In the genomic region with DNA sequence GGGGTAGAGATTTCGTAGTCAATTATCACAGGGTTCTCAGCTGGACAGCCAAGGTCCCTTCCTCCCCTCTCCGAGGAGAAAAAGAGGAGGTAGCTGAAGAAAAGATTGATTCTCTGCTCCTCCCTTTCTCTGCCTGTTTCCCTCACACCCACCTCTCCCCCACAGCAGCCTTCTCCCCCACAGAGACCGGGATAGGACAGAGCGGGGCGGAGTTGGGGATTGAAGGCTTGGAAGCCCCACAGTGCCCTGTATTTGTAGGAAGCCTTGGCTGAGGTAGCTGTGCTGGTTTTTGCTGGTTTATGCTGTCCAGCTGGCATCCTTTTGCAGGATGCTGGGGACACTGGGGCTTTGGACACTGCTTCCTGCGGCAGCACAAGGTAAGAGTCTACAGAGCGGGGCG, we compare ENCODE assay signal across 28 mouse cellular contexts. TPM values are rescaled to one million over a fixed set of nuclear protein-coding genes. Genes with fewer than 3 reads are reported as not detected.
DNase-seq lines count a peak whose midpoint lies in the region; ATAC-seq and TF ChIP-seq lines count a peak whose summit lies in the region.
"Had no signal": no experiment of that assay in that cellular context is flagged by ENCODE, and none has a peak within 500 bp of the region (broad histone marks: within the 10 kb centered on the region; RNA-seq: fewer than 3 reads in every experiment).

TSS of gene Amhr2 (plus strand) at position 222 of the 400 bp plus-strand sequence.

- no peaks in the 10 kb centered on the region for H3K27me3 ChIP-seq in heart, postnatal 0 days (ENCODE audit: control insufficient read depth, insufficient read depth, low read length)
- no peaks in the 10 kb centered on the region for H3K27me3 ChIP-seq in lung, embryonic 16.5 days (ENCODE audit: control insufficient read depth, insufficient read depth, low read depth, low read length)
- H3K27me3 ChIP-seq in E14TG2a.4 (ENCODE audit: insufficient read depth, low read length): peaks cover 6% of the 10 kb centered on the region; the same call in 1 of the 2 replicates
- no peaks in the 10 kb centered on the region for H3K27me3 ChIP-seq in embryonic facial prominence, embryonic 10.5 days (replicated peaks; ENCODE audit: low read depth, poor library complexity, severe bottlenecking)
- H3K27me3 ChIP-seq: liver, embryonic 12.5 days had no signal

- no peak for DNase-seq in heart, postnatal 0 days (ENCODE audit: low spot score)
- no peak for DNase-seq in heart, postnatal 36 days
- DNase-seq in lung, postnatal 10 days: no peak
- DNase-seq in embryonic facial prominence, embryonic 10.5 days (ENCODE audit: low spot score): no peak
- DNase-seq: adrenal gland, adult 2 months; adrenal gland, postnatal 36 days; cerebellum, adult 18-20 months; cerebellum, postnatal 10 days; kidney, postnatal 4 days; left cerebral cortex, postnatal 4 days; liver, postnatal 0 days; midbrain, embryonic 14.5 days; retina, postnatal 1 day; right cerebral cortex, postnatal 14 days; thymus, adult 18-20 months; thymus, postnatal 25 days had no signal

- H3K4me1 ChIP-seq in heart, postnatal 0 days (ENCODE audit: control insufficient read depth, insufficient read depth): no peaks in the 10 kb centered on the region
- no peaks in the 10 kb centered on the region for H3K4me1 ChIP-seq in lung, embryonic 16.5 days (replicated peaks; ENCODE audit: control insufficient read depth, insufficient read depth, low read length)
- H3K4me1 ChIP-seq in E14TG2a.4 (replicated peaks; ENCODE audit: low read depth, low read length): peaks cover 28% of the 10 kb centered on the region
- H3K4me1 ChIP-seq in embryonic facial prominence, embryonic 10.5 days: peaks cover 4% of the 10 kb centered on the region

- H3K27ac ChIP-seq in heart, postnatal 0 days (ENCODE audit: low read depth): no peak within 1 kb of the TSS
- H3K27ac ChIP-seq in lung, embryonic 16.5 days (ENCODE audit: low read length): no peak within 1 kb of the TSS
- H3K27ac ChIP-seq in embryonic facial prominence, embryonic 10.5 days (replicated peaks): peak within 1 kb of the TSS; percentile 10; the same call in 1 of the 2 replicates
- H3K27ac ChIP-seq: heart, embryonic 10.5 days; hindbrain, embryonic 14.5 days; liver, embryonic 12.5 days had no signal

- H3K9ac ChIP-seq in heart, postnatal 0 days (replicated peaks; ENCODE audit: low read depth, low read length): 0 out of 2 replicates have a peak within 1 kb of the TSS, but pooled peaks have one; percentile 6
- H3K9ac ChIP-seq in lung, embryonic 16.5 days (ENCODE audit: low read length): no peak within 1 kb of the TSS
- H3K9ac ChIP-seq: hindbrain, embryonic 14.5 days; liver, embryonic 12.5 days; liver, postnatal 0 days had no signal

- no peaks in the 10 kb centered on the region for H3K9me3 ChIP-seq in heart, postnatal 0 days (replicated peaks; ENCODE audit: control insufficient read depth, low read length)
- H3K9me3 ChIP-seq in lung, embryonic 16.5 days (ENCODE audit: control insufficient read depth, low read length): no peaks in the 10 kb centered on the region
- H3K9me3 ChIP-seq in E14TG2a.4 (ENCODE audit: low read length): no peaks in the 10 kb centered on the region
- no peaks in the 10 kb centered on the region for H3K9me3 ChIP-seq in embryonic facial prominence, embryonic 10.5 days
- H3K9me3 ChIP-seq: heart, embryonic 10.5 days; liver, embryonic 12.5 days had no signal

- WGBS in heart, postnatal 0 days: 65% methylated on average over 8 of the region's 8 CpGs
- WGBS in lung, embryonic 16.5 days: 42% methylated on average over 8 of the region's 8 CpGs
- WGBS in embryonic facial prominence, embryonic 10.5 days: 63% methylated on average over 8 of the region's 8 CpGs

- no peaks in the 10 kb centered on the region for H3K36me3 ChIP-seq in heart, postnatal 0 days (replicated peaks; ENCODE audit: control insufficient read depth, insufficient read depth, low read length)
- H3K36me3 ChIP-seq in lung, embryonic 16.5 days (ENCODE audit: control insufficient read depth, insufficient read depth, low read length): no peaks in the 10 kb centered on the region
- H3K36me3 ChIP-seq in E14TG2a.4 (ENCODE audit: insufficient read depth, low read length): no peaks in the 10 kb centered on the region
- no peaks in the 10 kb centered on the region for H3K36me3 ChIP-seq in embryonic facial prominence, embryonic 10.5 days (replicated peaks)
- H3K36me3 ChIP-seq: heart, embryonic 10.5 days; liver, embryonic 12.5 days had no signal

- no peak for TF ChIP-seq CTCF in heart, postnatal 0 days (IDR thresholded peaks at IDR 0.05; ENCODE audit: low read depth)
- no peak for TF ChIP-seq CTCF in E14TG2a.4 (conservative IDR thresholded peaks at IDR 0.05; ENCODE audit: low read length)

- intact Hi-C loops in heart, postnatal 36 days (cut with DNase I): no loop called here

- TF ChIP-seq EP300 in heart, postnatal 0 days (IDR thresholded peaks at IDR 0.05; ENCODE audit: low read depth): no peak

- no peak for ATAC-seq in heart, postnatal 0 days (ENCODE audit: insufficient read depth, low read depth)
- 0 out of 2 replicates have a peak, but pooled peaks have one; percentile 10 for ATAC-seq in lung, embryonic 16.5 days (ENCODE audit: low read depth)
- ATAC-seq in granulocyte monocyte progenitor cell, adult 5-6 weeks (replicated peaks; ENCODE audit: poor library complexity, severe bottlenecking): no peak
- ATAC-seq: activated CD4-positive, CD25-positive, alpha-beta regulatory T cell, adult 4 months; CD4-positive, CD25-positive, alpha-beta regulatory T cell, adult 4 months; intestine, postnatal 0 days; liver, embryonic 12.5 days; liver, postnatal 0 days had no signal

- H3K4me2 ChIP-seq in heart, postnatal 0 days (ENCODE audit: low read depth, low read length): no peak within 1 kb of the TSS
- H3K4me2 ChIP-seq in lung, embryonic 16.5 days (ENCODE audit: low read depth, low read length): no peak within 1 kb of the TSS
- H3K4me2 ChIP-seq: hindbrain, embryonic 14.5 days; liver, embryonic 12.5 days had no signal

- H3K4me3 ChIP-seq in heart, postnatal 0 days (ENCODE audit: low read depth, low read length): no peak within 1 kb of the TSS
- H3K4me3 ChIP-seq in lung, embryonic 16.5 days (ENCODE audit: low read length): no peak within 1 kb of the TSS
- peak within 1 kb of the TSS; percentile 37 for H3K4me3 ChIP-seq in E14TG2a.4 (replicated peaks; ENCODE audit: low read length)
- no peak within 1 kb of the TSS for H3K4me3 ChIP-seq in embryonic facial prominence, embryonic 10.5 days
- H3K4me3 ChIP-seq: erythroblast, embryonic 14.5 days; liver, embryonic 12.5 days had no signal

RNA-seq across cellular contexts. Expression of gene Amhr2, which starts in this region (rescaled TPM):
- total RNA-seq in heart, postnatal 0 days (2014; rRNA removed; ENCODE audit: low replicate concordance): 0.19 and 0.81 TPM in 2 replicates
- 0.75 and 1.9 TPM in 2 replicates for polyA plus RNA-seq in heart, postnatal 0 days (2015; fragmentation: Nextera tagmentation; extraction: Ambion mirVana)
- under 1 TPM; 0.16 to 0.78 TPM for total RNA-seq in heart, postnatal 36 days (2021)
- polyA plus RNA-seq in lung, embryonic 16.5 days (2015; fragmentation: Nextera tagmentation; extraction: Ambion mirVana): 1.5 TPM in 2 replicates
- 0.09 and 0.20 TPM in 2 replicates for polyA plus RNA-seq in embryonic facial prominence, embryonic 10.5 days (2016; fragmentation: Nextera tagmentation; extraction: Ambion mirVana)
- total RNA-seq in granulocyte monocyte progenitor cell, adult 5-6 weeks (2014; fragmentation: Nextera tagmentation): not detected in 2 replicates
- not detected in 2 replicates for total RNA-seq in granulocyte monocyte progenitor cell, adult 5-6 weeks (2017)
- total RNA-seq: common myeloid progenitor, adult 5-6 weeks; hematopoietic stem cell, adult 5-6 weeks had no signal
- polyA plus RNA-seq: activated CD4-positive, CD25-positive, alpha-beta regulatory T cell, adult 4 months had no signal
